Mouse (Mus musculus): ENCODE results near the gene Mycbp. TPM values are rescaled to one million over a fixed set of nuclear protein-coding genes. Genes with fewer than 3 reads are reported as not detected.

The Mycbp gene
- 28.5 and 35.2 TPM in 2 replicates for polyA plus RNA-seq (2012)

GRCm38 (mm10) chr4:123904333-123905125 is at the start of gene Mycbp:
Mycbp (plus strand) TSS chr4:123904832.

DNA sequence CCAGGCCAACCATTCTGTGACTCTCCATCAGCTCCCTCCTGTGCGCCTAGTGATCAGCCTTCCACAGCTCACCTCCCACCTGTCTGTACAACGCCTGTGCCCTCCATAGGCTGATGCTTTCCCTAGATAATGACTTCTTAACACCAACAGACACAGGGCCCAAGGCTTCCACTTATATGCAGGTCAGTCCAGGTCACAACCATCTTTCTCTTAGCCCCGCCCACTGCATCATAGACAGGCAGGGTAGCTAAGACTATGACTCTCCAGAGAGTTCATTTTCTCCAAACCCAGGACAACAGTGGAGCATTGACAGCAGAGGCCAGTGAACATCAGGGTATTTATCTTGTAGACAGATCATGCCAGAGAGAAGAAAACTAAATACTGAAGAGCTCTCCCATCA is 45.3 kb upstream of the Mycbp start, which contains the start of gene 4933427I04Rik:
Gene 4933427I04Rik (plus strand): TSS at position 301 of the 400 bp plus-strand sequence.

DNA sequence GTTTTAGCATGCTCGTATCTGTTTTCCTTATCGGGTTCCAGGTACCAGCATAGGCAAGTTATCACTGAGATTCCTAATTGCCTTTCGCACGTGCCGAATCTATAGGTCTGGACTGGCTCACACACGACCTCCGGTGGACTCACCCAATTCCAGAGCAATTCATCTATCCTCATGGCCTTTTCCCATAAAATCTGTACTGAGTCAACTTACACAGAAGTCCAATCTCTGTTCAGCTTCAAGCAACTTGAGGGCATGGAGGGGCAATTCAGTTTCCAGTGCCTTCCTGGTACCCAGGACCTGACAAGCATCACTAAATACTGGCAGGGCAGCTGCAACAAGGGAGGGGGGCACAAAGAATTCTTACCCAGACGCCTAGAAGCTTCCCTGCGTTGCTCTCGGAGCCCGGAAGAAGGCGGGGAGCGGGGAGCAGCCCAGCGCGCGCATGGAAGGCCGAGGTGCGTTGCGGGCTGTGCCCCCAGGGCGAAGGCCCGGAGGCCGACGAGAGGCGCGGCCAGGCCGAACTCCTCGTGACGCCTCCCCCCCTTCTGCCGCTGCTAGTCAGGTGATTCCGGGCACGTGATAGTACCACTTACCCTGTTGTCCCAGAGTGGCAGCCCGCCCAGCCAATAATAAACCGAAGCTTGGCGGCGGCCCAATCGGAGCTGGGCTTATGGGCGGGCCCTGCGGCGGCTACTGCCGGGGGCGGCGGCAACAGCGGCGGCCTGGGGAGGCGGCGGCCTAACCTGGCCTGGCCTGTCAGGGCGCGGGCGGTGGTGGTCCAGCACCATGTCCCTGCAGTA is 12.3 kb downstream of the Mycbp start, which contains the start of gene Rragc:
Gene Rragc (plus strand): TSS at position 699 of the 800 bp plus-strand sequence.

GRCm38 (mm10) chr4:123917548-123918140 is 13.0 kb downstream of the Mycbp start, which contains the start of gene 4930535I16Rik:
4930535I16Rik (minus strand) TSS chr4:123918022.

Other genes starting within 250 kb of the Mycbp start
- gene Macf1, start 220.5 kb upstream of the Mycbp start, polyA plus RNA-seq (2012) = 39.5 and 56.9 TPM in 2 replicates
- gene Ndufs5, start 186.6 kb upstream of the Mycbp start, polyA plus RNA-seq (2012) = 54.3 and 55.5 TPM in 2 replicates
- gene Akirin1, start 154.5 kb upstream of the Mycbp start, polyA plus RNA-seq (2012) = 159 and 162 TPM in 2 replicates
- not detected in 2 replicates for gene Rhbdl2, start 117.0 kb upstream of the Mycbp start, polyA plus RNA-seq (2012)
- not detected in 2 replicates for gene 4933427I04Rik, start 45.2 kb upstream of the Mycbp start, polyA plus RNA-seq (2012)
- gene Rragc, start 12.6 kb downstream of the Mycbp start, polyA plus RNA-seq (2012) = 12.1 and 13.8 TPM in 2 replicates
- 0.39 and 0.45 TPM in 2 replicates for gene 4930535I16Rik, start 13.2 kb downstream of the Mycbp start, polyA plus RNA-seq (2012)